Mouse (Mus musculus) CD8-positive naive resting alpha-beta T cell, adult 2 months (primary cell): ENCODE data around the gene Mcu.

ENCODE experiments used
- DNase-seq, 2 experiments: peaks; one replicate each; pipeline ENCODE4 v3.0.0; 2022; ENCODE audit warnings: low read depth in 2 of 2, low spot score in 2 of 2

The Mcu gene

GRCm38 (mm10) chr10:59439508-59439931, 177.0 kb downstream of the Mcu start:
- no peak for DNase-seq

GRCm38 (mm10) chr10:59438651-59439050, 177.8 kb downstream of the Mcu start:
- no peak for DNase-seq

DNA sequence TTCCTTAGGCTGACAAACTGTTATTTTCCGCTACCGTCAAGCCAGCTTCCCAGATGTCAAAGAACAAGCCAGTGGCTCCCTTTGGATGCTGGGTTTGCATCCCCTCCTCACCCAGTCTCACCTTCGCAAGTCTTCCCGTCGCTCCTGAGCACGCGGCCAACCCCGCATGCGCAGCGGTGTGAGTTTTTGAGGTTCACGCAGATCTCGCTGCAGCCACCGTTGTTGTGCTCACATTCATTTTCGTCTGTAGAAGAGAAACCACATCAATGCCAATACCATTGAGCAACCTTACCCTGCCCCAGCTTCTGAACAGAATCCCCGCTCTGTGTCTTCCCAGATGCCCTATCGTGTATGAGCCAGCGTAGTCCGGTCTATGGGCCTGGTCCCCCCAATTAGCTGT, 180.7 kb downstream of the Mcu start:
- no peak for DNase-seq

DNA sequence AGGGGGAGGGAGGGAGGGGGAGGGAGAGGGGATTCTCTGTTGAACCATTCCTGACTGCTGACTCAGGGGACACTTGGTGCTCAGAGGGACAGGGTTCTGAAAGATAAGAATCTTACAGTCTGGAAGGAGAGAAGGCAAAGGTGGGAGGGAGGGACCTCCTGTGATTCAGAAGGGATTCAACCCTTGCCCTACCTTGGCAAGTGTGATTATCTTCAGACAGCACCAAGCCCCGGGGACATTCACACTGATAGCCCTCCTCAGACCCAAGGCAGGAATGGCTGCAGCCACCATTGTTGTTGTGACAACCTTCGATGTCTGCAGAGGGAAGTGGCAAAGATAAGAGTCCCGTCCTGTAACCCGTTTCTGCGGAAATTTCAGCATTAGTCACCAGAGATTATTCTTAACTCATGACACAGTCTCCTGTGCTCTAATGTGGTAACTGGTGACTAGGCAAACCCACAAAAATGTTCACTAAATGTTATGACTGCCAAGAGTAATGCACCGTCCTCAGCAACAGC, 185.7 kb downstream of the Mcu start:
- DNase-seq, result peak in 1 of 2 experiments; percentile 2

- no peak for DNase-seq
These were observed 186.9 kb downstream of the Mcu start for GRCm38 (mm10) chr10:59429448-59430135.

GRCm38 (mm10) chr10:59426371-59426770, 190.1 kb downstream of the Mcu start:
- DNase-seq, result no peak

- DNase-seq, result no peak
These were observed 191.1 kb downstream of the Mcu start for GRCm38 (mm10) chr10:59425369-59425768.

GRCm38 (mm10) chr10:59424453-59424852, 192.0 kb downstream of the Mcu start:
- DNase-seq, result no peak

- DNase-seq, result no peak
These were observed 197.0 kb downstream of the Mcu start for GRCm38 (mm10) chr10:59419516-59419915.

- no peak for DNase-seq
These were observed 199.9 kb downstream of the Mcu start for GRCm38 (mm10) chr10:59416623-59417022.

DNA sequence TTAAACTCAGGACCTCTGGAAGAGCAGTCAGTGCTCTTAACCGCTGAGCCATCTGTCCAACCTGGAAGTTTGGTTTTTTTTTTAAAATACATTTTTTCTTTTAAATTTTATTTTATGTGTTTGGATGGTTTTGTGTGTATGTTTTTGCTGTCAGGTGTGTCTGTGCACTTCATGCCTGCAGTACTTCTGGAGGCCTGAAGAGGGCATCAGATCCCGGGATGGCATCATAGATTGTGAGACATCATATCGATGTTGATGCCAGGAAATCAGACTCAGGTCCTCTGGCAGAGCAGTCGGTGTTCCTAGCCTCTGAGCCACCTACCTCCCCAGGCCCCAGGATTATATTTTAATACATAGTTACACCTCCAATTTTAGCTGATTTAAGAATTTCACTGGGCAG, 202.8 kb downstream of the Mcu start:
- DNase-seq, result no peak

GRCm38 (mm10) chr10:59410264-59410663, 206.2 kb downstream of the Mcu start:
- no peak for DNase-seq

DNA sequence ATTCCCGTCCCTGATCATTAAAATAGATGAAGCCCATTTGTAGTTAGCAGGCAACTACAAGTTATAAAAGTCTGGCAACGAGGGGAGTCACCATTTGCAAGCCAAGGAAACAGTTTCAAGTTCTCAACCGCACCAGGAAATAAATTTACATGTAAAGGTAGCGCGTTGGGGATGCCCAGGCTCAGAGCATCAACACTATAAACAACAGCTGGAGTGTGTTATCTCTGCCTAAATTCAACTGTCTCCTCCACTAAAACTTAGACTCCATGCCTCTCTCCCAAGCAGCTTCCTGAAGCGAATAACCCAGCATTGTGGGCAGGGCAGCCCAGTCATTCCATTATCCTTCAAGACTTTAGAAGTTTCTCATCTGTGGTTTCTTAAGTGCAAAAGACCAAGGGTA, 208.0 kb downstream of the Mcu start:
- no peak for DNase-seq

DNA sequence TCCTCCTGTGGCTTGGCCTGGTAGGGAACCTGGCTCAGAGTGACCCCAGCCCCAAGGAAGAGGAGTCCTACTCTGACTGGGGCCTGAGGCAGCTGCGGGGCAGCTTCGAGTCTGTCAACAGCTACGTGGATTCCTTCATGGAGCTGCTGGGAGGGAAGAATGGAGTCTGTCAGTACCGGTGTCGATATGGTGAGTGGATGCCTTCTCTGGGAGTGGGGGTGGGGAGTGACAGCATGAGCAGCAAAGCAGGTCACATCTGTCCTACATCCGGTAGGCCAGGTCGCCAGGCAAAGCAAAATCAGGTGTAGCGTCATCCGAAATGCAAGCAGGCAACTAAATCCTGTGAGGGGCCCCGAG, 212.7 kb downstream of the Mcu start:
- DNase-seq, result no peak

GRCm38 (mm10) chr10:59402899-59403792, 213.3 kb downstream of the Mcu start, which contains the start of gene Pla2g12b:
Gene Pla2g12b, plus strand, starts transcription at chr10:59403660.
- no peak for DNase-seq
